Comparison of ENCODE assay signal across 17 mouse cellular contexts in genomic region chr9:47894661-47895060, GRCm38 (mm10).
DNase-seq lines count a peak whose midpoint lies in the region; ATAC-seq and TF ChIP-seq lines count a peak whose summit lies in the region.
"Had no signal": no experiment of that assay in that cellular context is flagged by ENCODE, and none has a peak within 500 bp of the region (broad histone marks: within the 10 kb centered on the region; RNA-seq: fewer than 3 reads in every experiment).

No protein-coding gene starts in this region.

- no peak overlapping the region for H3K4me3 ChIP-seq in heart, embryonic 12.5 days
- H3K4me3 ChIP-seq in midbrain, embryonic 12.5 days = no peak overlapping the region
- H3K4me3 ChIP-seq in midbrain, postnatal 0 days (ENCODE audit: low read depth, low read length) = no peak overlapping the region
- H3K4me3 ChIP-seq in limb, embryonic 11.5 days (ENCODE audit: low read depth, low read length) = no peak overlapping the region
- no peak overlapping the region for H3K4me3 ChIP-seq in neural tube, embryonic 15.5 days (replicated peaks)

- H3K27ac ChIP-seq in heart, embryonic 12.5 days (ENCODE audit: poor library complexity, severe bottlenecking) = peak overlapping the region; percentile 35; the same call in 1 of the 2 replicates
- peak overlapping the region; percentile 42 for H3K27ac ChIP-seq in midbrain, embryonic 12.5 days (replicated peaks)
- H3K27ac ChIP-seq in midbrain, postnatal 0 days (ENCODE audit: low read depth, low read length) = no peak overlapping the region; the same call in 1 of the 2 replicates
- H3K27ac ChIP-seq in limb, embryonic 11.5 days (replicated peaks; ENCODE audit: low read depth, low read length) = no peak overlapping the region
- H3K27ac ChIP-seq in neural tube, embryonic 15.5 days (replicated peaks) = peak overlapping the region; percentile 9; the same call in 1 of the 2 replicates

- no peaks in the 10 kb centered on the region for H3K9me3 ChIP-seq in heart, embryonic 12.5 days (replicated peaks)
- H3K9me3 ChIP-seq in midbrain, embryonic 12.5 days = no peaks in the 10 kb centered on the region
- no peaks in the 10 kb centered on the region for H3K9me3 ChIP-seq in midbrain, postnatal 0 days (ENCODE audit: low read length)
- no peaks in the 10 kb centered on the region for H3K9me3 ChIP-seq in limb, embryonic 11.5 days (ENCODE audit: control insufficient read depth, low read length)
- H3K9me3 ChIP-seq in neural tube, embryonic 15.5 days (replicated peaks) = no peaks in the 10 kb centered on the region

- H3K4me2 ChIP-seq in heart, embryonic 12.5 days = no peak overlapping the region
- H3K4me2 ChIP-seq in midbrain, embryonic 12.5 days (replicated peaks) = no peak overlapping the region
- no peak overlapping the region for H3K4me2 ChIP-seq in midbrain, postnatal 0 days (ENCODE audit: low read depth, low read length, poor library complexity, severe bottlenecking)
- no peak overlapping the region for H3K4me2 ChIP-seq in limb, embryonic 11.5 days (ENCODE audit: low read depth, severe bottlenecking)
- no peak overlapping the region for H3K4me2 ChIP-seq in neural tube, embryonic 15.5 days

- 26% methylated on average over 7 of the region's 7 CpGs for WGBS in heart, embryonic 12.5 days
- whole genome bisulfite sequencing in midbrain, embryonic 12.5 days = 38% methylated on average over 7 of the region's 7 CpGs
- WGBS in midbrain, postnatal 0 days = 31% methylated on average over 7 of the region's 7 CpGs
- WGBS in limb, embryonic 11.5 days = 2% methylated on average over 7 of the region's 7 CpGs
- WGBS in neural tube, embryonic 15.5 days = 11% methylated on average over 7 of the region's 7 CpGs

- no peaks in the 10 kb centered on the region for H3K36me3 ChIP-seq in heart, embryonic 12.5 days
- H3K36me3 ChIP-seq in midbrain, embryonic 12.5 days = no peaks in the 10 kb centered on the region
- no peaks in the 10 kb centered on the region for H3K36me3 ChIP-seq in midbrain, postnatal 0 days (ENCODE audit: insufficient read depth, low read length)
- no peaks in the 10 kb centered on the region for H3K36me3 ChIP-seq in limb, embryonic 11.5 days (ENCODE audit: control insufficient read depth, insufficient read depth, low read length)
- H3K36me3 ChIP-seq in neural tube, embryonic 15.5 days = no peaks in the 10 kb centered on the region

- DNase-seq in heart, adult 18-20 months = no peak
- DNase-seq in midbrain, postnatal 0 days (ENCODE audit: low spot score) = no peak
- peak; percentile 40 for DNase-seq in limb, embryonic 11.5 days (ENCODE audit: low spot score)
- DNase-seq in layer of hippocampus, adult 11-12 months (ENCODE audit: low spot score) = no peak
- no peak for DNase-seq in urinary bladder, postnatal 10 days (ENCODE audit: low spot score)
- DNase-seq: adrenal gland, postnatal 10 days; B cell, adult 2 months; cerebellum, adult 8-10 months; heart, postnatal 4 days; kidney, adult 2 months; layer of hippocampus, adult 9-11 months; left cerebral cortex, postnatal 4 days; liver, postnatal 0 days; spleen, adult 18-20 months had no signal

- ATAC-seq in heart, embryonic 12.5 days (ENCODE audit: insufficient number of reproducible peaks, low FRiP score) = no peak
- no peak for ATAC-seq in midbrain, embryonic 12.5 days (ENCODE audit: low FRiP score, low read depth)
- no peak for ATAC-seq in midbrain, postnatal 0 days (ENCODE audit: low FRiP score)
- no peak for ATAC-seq in limb, embryonic 11.5 days (ENCODE audit: insufficient number of reproducible peaks, low FRiP score, low TSS enrichment, low read depth)
- no peak; the same call in 1 of the 2 replicates for ATAC-seq in neural tube, embryonic 15.5 days (ENCODE audit: low FRiP score)
- ATAC-seq: liver, postnatal 0 days had no signal

- no peak overlapping the region for H3K9ac ChIP-seq in heart, embryonic 12.5 days
- no peak overlapping the region for H3K9ac ChIP-seq in midbrain, embryonic 12.5 days (replicated peaks)
- H3K9ac ChIP-seq in midbrain, postnatal 0 days (replicated peaks; ENCODE audit: low read length, poor library complexity, severe bottlenecking) = no peak overlapping the region
- H3K9ac ChIP-seq in limb, embryonic 11.5 days (ENCODE audit: low read length) = no peak overlapping the region
- 0 out of 2 replicates have a peak overlapping the region, but pooled peaks have one; percentile 5 for H3K9ac ChIP-seq in neural tube, embryonic 15.5 days (replicated peaks)
- H3K9ac ChIP-seq: liver, postnatal 0 days had no signal

- H3K4me1 ChIP-seq in heart, embryonic 12.5 days (replicated peaks) = peaks cover 9% of the 10 kb centered on the region
- peaks cover 19% of the 10 kb centered on the region; the same call in 1 of the 2 replicates for H3K4me1 ChIP-seq in midbrain, embryonic 12.5 days
- peaks cover 4% of the 10 kb centered on the region; the same call in 1 of the 2 replicates for H3K4me1 ChIP-seq in midbrain, postnatal 0 days (ENCODE audit: insufficient read depth, low read length)
- H3K4me1 ChIP-seq in limb, embryonic 11.5 days (ENCODE audit: control insufficient read depth, insufficient read depth, low read length) = peaks cover 16% of the 10 kb centered on the region
- peaks cover 16% of the 10 kb centered on the region for H3K4me1 ChIP-seq in neural tube, embryonic 15.5 days

- H3K27me3 ChIP-seq in heart, embryonic 12.5 days (replicated peaks) = no peaks in the 10 kb centered on the region
- H3K27me3 ChIP-seq in midbrain, embryonic 12.5 days = peaks cover 37% of the 10 kb centered on the region
- no peaks in the 10 kb centered on the region for H3K27me3 ChIP-seq in midbrain, postnatal 0 days (ENCODE audit: insufficient read depth, low read length)
- no peaks in the 10 kb centered on the region for H3K27me3 ChIP-seq in limb, embryonic 11.5 days (ENCODE audit: control insufficient read depth, insufficient read depth, low read length)
- peaks cover 26% of the 10 kb centered on the region for H3K27me3 ChIP-seq in neural tube, embryonic 15.5 days (replicated peaks)

- TF ChIP-seq CTCF in midbrain, postnatal 0 days (IDR thresholded peaks at IDR 0.05) = no peak

Comparison
In these comparisons a context has a peak if more than half of its experiments do, and no peak if none do; other contexts are left out.
1. H3K27ac ChIP-seq: peak in heart, embryonic 12.5 days (single experiment), midbrain, embryonic 12.5 days (single experiment) and neural tube, embryonic 15.5 days (single experiment); none in midbrain, postnatal 0 days (single experiment) and limb, embryonic 11.5 days (single experiment).